Mouse (Mus musculus): ENCODE results near the gene Mvb12b.

Mvb12b gene

GRCm38 (mm10) chr2:33700581-33701445 is 186.9 kb downstream of the Mvb12b start:
- DNase-seq (ENCODE audit: low read depth, low spot score) = no peak

- DNase-seq (ENCODE audit: low read depth, low spot score) = no peak
These were observed 188.8 kb downstream of the Mvb12b start for GRCm38 (mm10) chr2:33698898-33699297.

- DNase-seq (ENCODE audit: low read depth, low spot score) = no peak
These were observed 191.3 kb downstream of the Mvb12b start for GRCm38 (mm10) chr2:33696428-33696827.

- no peak for DNase-seq (ENCODE audit: low read depth, low spot score)
These were observed 193.8 kb downstream of the Mvb12b start for GRCm38 (mm10) chr2:33693931-33694330.

- no peak for DNase-seq (ENCODE audit: low read depth, low spot score)
These were observed 197.8 kb downstream of the Mvb12b start for GRCm38 (mm10) chr2:33689880-33690462.

GRCm38 (mm10) chr2:33689155-33689879 is 198.4 kb downstream of the Mvb12b start:
- DNase-seq (ENCODE audit: low read depth, low spot score) = no peak

- DNase-seq (ENCODE audit: low read depth, low spot score) = no peak
These were observed 204.2 kb downstream of the Mvb12b start for GRCm38 (mm10) chr2:33683594-33683993.

GRCm38 (mm10) chr2:33683095-33683494 is 204.7 kb downstream of the Mvb12b start:
- DNase-seq (ENCODE audit: low read depth, low spot score) = no peak

GRCm38 (mm10) chr2:33682219-33682618 is 205.5 kb downstream of the Mvb12b start:
- peak; percentile 2 for DNase-seq (ENCODE audit: low read depth, low spot score)
